Mouse (Mus musculus) T-helper 2 cell (primary cell): ENCODE measurements around the gene Rac2.

ENCODE experiments used
- in situ Hi-C: fragments of 300-600 bp; cut with MboI, MseI; formaldehyde crosslinking; loops from one replicate; pipeline ENCODE4 v1.15.1; 2025; ENCODE audit warnings: high pct_unique_total_duplicates

The Rac2 gene

GRCm38 (mm10) chr15:78589936-78590335, 17.4 kb upstream of the Rac2 start:
- in situ Hi-C loops: loop anchor here (10.0 kb wide), 1 partner anchor 775 kb away; no protein-coding TSS in a partner anchor

DNA sequence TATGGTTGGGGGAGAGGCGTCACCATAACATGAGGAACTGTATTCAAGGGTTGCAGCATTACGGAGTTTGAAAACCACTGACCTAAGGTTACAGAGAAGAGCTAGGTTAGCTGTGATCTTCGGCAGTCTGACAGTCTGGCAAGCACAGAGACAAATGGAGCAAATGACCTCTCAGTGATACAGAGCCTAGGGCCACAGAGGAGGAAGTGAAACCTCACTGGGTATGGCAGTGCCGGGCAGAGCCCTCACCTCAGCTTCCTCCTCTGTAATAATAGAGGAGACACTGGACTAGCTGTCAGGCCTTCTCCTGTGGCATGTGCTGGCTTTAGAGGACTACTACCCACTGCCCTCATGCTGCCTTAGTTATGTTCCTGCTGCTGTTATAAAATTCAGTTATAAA, 16.3 kb upstream of the Rac2 start:
- in situ Hi-C loops: no loop called here

- in situ Hi-C loops: no loop called here
Observed at GRCm38 (mm10) chr15:78588049-78588448, 15.5 kb upstream of the Rac2 start.

GRCm38 (mm10) chr15:78587050-78587994, 14.7 kb upstream of the Rac2 start:
- in situ Hi-C loops: no loop called here

DNA sequence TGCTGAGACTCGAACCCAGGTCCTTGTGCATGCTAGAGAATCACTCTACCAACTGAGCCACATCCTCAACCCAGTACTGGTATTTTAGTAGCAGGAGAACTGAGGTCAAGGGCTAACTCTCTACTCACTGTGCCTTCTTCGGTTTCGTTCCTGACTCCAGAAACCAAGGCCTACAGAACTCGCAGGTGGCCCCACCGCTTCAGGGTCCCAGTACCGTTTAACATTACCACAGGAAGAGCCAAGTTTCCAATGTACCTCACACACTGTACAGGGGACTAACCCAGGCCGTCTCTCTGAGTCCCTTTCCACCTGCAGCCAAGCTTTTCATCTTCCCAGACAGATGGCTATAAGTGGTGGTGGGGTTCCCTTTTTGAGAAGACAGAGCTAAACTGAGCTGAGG, 12.8 kb upstream of the Rac2 start:
- in situ Hi-C loops: no loop called here

DNA sequence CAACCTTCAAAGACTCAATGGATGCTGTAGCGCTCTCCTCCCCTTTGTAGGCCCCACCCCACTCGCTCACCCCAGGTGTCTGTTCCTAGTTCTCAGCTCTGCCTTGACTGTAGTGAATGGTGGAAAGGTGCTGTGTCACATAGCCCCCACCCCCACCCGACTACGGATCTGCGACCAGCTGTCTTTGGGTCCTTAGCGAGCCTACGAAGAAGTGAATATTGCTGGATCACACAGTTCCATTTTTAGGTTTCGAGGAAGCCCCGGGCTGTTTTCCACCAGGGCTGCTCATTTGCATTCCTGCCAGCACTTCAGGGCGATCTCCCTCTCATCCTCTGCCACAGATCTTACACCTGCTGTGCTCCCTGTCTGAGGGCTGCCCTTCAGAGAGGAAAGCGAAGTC, 10.8 kb upstream of the Rac2 start:
- in situ Hi-C loops: no loop called here

- in situ Hi-C loops: no loop called here
Observed at GRCm38 (mm10) chr15:78576284-78576810, 3.8 kb upstream of the Rac2 start.

GRCm38 (mm10) chr15:78572270-78572600, 348 bp downstream of the Rac2 start:
- in situ Hi-C loops: no loop called here

DNA sequence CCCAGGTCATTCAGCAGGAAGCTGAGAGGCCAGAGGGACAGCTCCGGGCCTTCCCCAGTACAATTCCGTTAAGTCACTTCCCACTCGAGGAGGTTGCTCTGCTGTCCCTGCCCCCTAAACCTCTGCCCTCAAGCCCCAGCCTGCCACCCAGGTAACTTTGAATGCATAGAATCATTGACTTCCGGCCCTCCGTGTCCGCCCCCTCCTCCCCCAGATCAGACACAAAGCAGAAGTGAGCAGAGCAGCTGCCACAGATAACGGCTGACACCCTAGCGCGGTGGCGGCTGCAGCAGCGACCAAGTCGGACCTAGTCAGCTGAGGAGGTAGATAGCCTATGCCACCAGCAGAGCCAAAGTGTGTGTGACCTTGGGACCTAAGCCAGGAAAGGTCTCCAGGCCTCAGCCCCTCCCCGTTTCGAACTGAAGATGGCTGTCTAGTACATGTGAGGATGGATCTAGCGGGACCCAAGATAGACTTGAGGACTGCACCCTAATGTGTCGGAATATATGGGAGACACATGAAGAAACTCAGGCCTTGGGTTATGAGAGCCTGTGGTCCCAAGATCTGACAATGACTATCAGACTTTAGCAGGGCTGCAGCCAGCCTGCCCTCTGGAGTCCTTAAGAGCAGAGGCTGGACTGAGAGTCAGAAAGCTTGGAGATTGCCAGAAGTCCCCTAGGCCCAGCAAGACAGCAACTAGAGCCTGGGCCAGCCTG, 871 bp downstream of the Rac2 start:
- in situ Hi-C loops: no loop called here

- in situ Hi-C loops: no loop called here
Observed at GRCm38 (mm10) chr15:78570170-78570569, 2.4 kb downstream of the Rac2 start.

DNA sequence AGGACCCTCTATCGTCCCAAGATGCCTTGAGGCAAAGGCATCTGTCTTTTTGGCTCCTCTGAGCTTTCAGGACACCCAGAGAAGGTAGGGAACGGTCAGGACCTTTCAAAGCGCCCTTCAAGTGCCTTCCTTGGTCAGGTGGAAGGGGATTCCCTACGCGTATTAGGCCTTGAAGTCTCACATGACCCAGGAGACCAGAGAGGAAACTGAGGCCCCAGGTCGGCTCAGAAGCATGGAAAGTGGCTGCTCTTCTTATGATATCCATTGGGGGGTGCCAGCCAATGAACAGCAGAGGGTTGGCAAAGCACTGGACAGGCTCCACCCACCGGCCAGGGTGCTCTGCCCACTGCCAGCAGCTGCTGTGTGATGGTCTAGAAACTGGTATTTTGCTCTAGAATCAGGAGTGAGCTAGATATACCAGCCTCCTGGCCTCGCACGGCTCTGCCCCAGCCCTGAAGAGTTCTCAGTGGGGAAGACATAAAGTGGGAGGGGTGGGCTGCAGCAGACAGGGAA, 4.9 kb downstream of the Rac2 start:
- in situ Hi-C loops: no loop called here

DNA sequence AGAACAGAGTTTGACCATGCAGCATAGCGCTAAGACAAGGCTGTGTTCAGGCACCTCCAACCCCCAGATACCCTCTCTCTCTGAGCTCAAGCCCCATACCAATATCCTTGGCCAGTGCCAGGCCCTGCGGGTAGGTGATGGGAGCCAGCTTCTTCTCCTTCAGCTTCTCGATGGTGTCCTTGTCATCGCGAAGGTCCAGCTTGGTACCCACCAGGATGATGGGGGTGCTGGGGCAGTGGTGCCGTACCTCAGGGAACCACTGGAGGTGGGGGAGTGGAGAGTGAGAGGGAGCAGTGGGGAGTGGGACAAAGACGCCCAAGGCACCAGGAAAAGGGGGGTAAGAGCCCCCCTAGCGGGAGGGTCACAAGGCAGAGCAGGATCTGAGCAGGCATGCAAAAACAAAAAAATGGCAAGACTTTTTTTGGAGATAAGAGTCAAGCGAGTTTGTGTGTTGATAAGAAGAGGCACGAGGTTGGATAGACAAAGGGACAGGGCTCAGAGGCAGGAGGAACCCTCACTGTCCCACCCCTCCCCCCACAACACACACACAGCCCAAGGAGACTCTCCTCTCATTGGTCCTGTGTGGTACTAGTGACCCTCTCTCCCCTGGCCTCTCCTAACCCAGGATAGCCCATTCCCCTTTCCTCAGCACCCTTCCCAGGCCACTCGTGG, 7.7 kb downstream of the Rac2 start:
- in situ Hi-C loops: no loop called here

DNA sequence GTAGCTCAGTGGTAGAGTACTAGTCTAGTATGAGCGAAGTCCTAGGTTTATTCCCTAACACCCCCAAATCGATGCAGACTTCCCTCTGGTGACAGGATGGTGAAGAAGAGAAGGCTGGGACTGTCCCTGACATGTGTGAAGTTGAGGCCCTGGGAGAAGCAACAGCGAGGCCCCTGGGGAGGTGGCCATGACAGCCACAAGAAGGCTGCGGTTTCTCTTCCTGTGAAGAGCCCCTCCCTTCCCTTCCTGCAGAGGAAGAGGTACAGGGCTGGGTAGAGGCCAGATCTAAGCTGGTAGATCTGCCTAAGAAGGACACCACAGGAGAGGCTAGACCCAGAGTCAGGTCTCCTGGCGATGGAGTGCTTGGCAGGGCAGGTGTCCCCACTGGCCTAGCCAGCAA, 8.6 kb downstream of the Rac2 start:
- in situ Hi-C loops: no loop called here

DNA sequence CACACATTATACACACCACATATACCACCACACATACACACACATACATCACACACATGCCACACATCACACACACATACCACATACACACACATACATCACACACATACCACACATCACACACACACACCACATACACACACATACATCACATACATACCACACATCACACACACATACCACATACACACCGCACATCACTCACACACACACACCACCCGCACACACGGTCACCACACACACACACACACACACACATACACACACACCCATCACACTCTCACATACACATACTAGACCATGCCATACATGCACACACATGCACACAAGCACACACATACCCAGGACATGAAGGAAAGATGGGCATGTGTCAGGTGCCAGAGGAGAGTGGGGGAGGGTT, 9.2 kb downstream of the Rac2 start:
- in situ Hi-C loops: no loop called here

GRCm38 (mm10) chr15:78559141-78559979, 13.2 kb downstream of the Rac2 start:
- in situ Hi-C loops: no loop called here

DNA sequence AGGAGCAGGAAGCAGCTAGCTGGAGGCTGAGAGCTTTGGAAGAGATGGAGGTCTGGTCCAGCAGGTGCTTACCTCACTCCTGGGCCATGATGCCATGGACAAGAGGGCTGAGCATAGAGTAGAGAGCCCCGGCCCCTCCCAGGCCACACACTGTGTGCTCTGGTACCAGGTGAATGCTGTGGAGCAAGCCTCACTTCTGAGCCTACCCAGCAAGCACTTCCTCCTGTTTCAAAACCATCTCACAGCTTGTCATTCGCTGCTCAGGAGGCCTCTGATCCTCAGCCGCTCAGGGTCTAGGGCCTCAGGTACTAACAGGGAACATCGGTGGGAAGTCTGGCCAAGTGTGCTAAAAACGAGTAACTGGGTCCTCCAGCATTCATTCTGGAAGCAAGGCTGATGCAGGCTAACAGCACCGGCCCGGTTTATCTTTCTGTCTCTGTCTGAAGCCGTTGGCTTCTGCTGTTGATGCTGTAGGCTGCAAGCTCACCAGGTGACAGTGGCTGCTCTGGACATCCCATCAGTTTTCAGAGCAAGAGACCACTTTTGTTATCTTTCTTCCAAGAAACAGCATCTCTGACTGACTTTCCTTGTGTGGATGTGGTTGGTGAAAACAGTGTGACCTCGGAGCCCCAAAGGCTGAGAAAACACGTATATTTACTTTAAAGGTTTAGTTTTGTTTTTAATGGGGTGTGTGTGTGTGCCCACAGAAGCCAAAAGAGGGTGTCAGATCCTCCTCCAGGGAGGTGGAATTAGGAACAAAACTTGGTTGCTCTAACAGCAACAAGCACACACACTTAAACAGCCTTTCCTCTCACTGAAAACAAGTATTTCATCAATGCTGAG, 14.7 kb downstream of the Rac2 start:
- in situ Hi-C loops: no loop called here

DNA sequence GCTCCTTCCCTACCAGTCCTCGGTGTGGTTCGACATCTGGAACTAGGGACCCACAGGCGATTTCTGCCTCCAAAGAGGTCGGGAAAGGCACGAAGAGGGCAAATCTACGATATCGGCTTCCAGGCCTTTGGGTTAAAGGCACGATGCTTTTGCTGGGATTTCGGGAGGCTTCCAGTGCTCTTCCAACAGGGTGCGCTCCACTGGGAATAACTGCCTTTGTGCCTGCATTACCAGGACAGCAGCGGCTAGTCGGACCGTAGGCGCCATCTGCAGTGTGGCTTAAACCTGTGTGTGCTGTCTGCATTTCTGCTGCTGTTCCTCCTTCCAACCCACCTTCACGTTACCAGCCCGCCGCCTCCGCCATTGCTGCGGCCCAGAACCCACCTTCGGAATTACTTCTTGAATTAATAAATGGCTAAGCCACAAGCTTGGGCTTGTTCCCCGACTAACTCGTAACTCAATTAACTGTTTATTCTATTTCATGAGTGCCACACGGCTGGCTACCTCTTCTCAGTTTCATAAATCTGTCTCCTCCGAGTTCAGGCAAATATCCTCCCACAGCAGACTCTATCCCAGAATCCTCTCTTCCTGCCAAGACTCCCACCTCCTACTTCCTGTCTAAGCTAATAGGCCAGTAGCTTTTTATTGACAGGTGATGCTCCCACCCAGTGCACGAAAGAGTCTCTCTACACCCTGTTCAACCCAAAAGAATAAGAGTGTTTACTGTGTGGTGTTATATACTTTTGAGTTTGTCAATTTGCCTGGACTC, 17.9 kb downstream of the Rac2 start:
- in situ Hi-C loops: no loop called here

DNA sequence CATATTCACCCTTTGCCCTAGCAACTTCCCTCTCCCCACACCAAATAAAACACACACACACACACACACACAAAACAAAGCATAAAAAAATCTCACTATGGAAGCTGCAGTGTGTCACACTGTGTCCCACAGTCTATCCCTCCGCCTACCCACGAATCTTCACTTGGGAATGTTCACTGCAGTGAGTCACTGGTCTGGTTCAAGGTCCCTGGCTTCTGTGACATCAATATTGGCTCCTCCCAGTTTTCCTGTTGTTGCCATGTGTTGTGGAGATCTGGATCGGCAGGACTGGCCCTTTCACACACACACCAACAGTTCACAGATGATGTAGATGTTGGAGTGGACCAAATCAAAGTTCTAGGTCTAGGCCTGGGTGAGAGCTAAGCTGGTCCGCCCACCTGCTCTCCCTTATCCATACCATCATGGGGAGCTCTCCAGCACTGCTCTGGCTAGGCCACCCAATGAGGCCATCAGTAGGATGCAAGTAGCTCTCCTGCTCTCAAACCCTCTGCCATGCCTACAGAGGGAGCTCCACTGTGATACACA, 23.3 kb downstream of the Rac2 start:
- in situ Hi-C loops: no loop called here

DNA sequence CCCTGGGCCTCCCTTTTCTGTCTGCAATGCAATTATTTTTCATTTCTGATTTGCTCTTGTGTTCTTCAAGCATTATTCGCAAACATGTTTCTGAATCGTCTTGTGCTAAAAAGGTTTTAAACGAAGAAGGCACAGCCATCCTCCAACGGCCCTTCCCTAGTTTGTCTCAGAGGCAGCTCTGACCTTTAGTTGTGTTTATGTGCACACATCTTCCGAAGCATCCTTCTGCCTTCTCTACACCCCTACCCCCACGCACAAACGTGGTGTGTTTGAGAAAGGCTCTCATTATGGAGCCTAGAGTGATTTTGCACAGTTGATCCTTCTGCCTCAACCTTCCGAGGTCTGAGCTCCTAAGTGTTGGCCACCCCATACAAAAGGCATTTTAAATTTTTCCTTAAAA, 23.9 kb downstream of the Rac2 start:
- in situ Hi-C loops: no loop called here
